Mouse (Mus musculus) ES-Bruce4 (cell line): ENCODE measurements around the gene Fam213a.

Experiments used
- CTCF ChIP-seq: IDR thresholded peaks from one replicate; pipeline ENCODE4 v1.8.1; 2011; ENCODE audit warnings: low read depth, low read length
- POLR2A ChIP-seq: IDR thresholded peaks from one replicate; pipeline ENCODE4 v1.8.1; 2011; ENCODE audit warnings: low read length; ENCODE audit not compliant: insufficient read depth

DNA sequence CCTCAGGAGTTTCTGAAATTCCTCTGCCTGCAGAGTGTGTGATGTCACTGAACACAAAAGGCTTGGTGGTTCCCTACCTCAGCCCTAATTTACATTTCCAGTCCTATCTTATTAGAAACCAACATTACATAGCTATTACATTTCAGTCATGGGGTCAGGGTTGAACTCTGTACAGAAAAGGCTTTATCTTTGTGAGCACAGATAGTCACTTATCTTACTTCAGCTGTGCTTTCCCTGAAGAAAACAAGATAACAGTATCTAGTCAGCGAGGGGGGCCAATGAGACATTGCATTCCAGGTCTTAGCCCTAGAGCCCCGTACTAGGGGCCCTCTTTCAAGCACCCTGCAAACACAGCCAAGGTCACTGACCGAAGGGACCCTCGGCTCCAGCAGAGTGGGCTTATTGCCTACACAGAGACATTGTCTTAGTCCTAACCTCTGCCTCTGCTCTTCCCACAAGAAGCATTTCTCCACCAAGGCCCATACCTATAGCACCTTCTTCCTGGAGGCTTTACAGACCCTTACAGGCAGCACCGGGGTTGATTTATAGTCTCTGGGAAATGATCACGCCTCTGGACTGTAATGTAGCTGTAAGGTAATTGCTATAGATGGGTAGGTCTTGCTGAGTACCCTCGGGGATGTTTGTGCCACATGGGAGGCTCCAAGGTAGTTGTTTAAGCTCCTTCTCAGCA lies 12.2 kb upstream of the Fam213a start:
- TF ChIP-seq POLR2A (no peak), CTCF (no peak)
